Mouse (Mus musculus): ENCODE measurements around the gene Tubb2b.

The Tubb2b gene

DNA sequence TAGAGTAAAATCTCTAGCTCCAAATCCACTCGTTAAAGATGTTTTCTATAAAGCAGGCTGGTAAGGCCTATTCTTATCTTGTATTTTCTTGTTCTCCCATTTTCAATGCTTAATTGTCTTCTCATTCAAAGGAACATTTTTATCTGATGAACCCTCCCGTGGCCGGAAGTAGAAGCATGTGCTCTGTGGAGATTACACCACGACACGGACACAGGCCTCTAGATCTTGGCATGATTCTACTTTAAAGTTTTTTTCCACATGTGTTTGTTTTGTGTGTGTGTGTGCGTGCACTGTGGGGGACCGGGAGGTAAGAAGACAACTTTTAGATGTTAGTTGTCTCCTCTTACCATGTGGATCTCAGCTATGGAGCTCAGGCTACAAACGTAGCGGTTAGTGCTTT, 28.4 kb downstream of the Tubb2b start:
- ChIA-PET POLR2A (interaction anchor here in 2 of 4 experiments (0.9 to 2.6 kb wide), 6 partner anchors 8 to 65 kb away, joined by 3 to 13 read pairs (median 6); partner anchors contain the start of genes Tubb2b (in 2 of the 2) and Bphl (in 1 of the 2)), CTCF (interaction anchor here in 1 of 4 experiments (0.7 kb wide), 1 partner anchor 103 kb away, joined by 3 read pairs; no protein-coding TSS in a partner anchor)

DNA sequence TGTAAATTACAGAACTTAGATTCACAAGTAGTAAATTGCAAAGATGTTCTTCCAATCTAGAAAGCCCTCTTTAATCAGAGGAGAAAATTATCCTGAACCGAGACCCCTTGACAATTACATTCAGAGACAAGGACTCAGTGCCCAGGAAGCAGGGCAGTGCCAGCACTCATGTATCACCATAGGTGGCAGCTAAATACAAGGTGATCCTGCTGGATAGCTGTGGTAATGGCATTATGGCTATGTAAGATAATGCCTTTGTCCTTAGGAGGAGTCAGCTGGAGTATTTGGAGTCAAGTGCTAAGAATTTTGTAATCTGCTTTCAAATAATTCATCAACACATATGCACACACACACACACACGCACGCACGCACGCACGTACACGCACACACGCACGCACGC, 29.0 kb downstream of the Tubb2b start:
- POLR2A ChIA-PET: interaction anchor here in 2 of 4 experiments (1.3 to 3.1 kb wide), 7 partner anchors 9 to 64 kb away, joined by 3 to 22 read pairs (median 4); partner anchors contain the start of genes Tubb2b (in 2 of the 2) and Bphl (in 1 of the 2)

DNA sequence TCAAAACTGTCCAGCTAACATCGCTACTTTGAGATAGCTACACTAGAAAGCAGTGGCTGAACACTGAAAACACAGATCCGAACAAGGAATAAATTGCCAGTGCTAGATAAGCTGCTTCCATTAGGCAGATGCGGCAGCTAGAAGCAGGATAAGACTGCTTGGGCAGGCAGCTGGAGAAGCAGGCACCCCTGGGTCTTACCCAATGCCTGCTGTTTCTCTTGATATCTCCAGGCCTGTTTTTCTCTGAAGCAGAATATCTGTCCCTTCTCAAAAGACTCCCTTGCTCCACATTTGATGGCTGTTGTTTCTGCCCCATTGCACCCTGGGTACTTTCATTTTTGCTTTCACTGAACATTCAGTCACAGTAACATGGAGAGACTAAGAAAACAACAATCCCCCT, 29.5 kb downstream of the Tubb2b start:
- CTCF ChIA-PET: no interaction called here
- POLR2A ChIA-PET: interaction anchor here in 3 of 4 experiments (1.0 to 3.1 kb wide), 9 partner anchors 9 to 63 kb away, joined by 3 to 22 read pairs (median 4); partner anchors contain the start of genes Bphl (in 1 of the 3) and Tubb2b (in 1 of the 3)

More for the DNA sequence above, 29.0 kb downstream of the Tubb2b start:
- CTCF ChIA-PET: interaction anchor here in 1 of 4 experiments (0.7 kb wide), 1 partner anchor 103 kb away, joined by 3 read pairs; no protein-coding TSS in a partner anchor

DNA sequence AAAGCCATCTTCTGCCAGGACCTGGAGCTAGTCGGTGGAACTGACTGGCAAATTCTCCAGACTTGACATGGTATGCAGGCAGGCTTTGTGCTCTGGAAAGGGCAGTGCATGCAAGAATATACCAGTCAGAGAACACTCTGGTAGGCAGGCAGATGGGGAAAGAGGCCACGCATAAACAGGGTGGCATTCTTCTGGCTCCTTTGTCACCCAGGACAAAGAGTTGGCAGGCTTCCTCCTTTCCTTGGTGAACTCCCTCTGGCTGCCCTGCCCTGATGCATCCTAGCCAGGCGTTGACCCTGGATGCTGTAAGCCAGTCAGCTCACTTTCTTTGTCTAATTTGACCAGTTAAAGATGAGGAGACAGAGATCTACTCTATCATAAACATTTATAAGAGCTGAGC, 33.2 kb downstream of the Tubb2b start:
- CTCF ChIA-PET: interaction anchor here in 1 of 4 experiments (1.0 kb wide), 1 partner anchor 10 kb away, joined by 3 read pairs; no protein-coding TSS in a partner anchor
- POLR2A ChIA-PET: interaction anchor here in 3 of 4 experiments (1.0 to 5.1 kb wide), 16 partner anchors 8 to 58 kb away, joined by 3 to 40 read pairs (median 6); partner anchors contain the start of gene Tubb2b (in 3 of the 3)

DNA sequence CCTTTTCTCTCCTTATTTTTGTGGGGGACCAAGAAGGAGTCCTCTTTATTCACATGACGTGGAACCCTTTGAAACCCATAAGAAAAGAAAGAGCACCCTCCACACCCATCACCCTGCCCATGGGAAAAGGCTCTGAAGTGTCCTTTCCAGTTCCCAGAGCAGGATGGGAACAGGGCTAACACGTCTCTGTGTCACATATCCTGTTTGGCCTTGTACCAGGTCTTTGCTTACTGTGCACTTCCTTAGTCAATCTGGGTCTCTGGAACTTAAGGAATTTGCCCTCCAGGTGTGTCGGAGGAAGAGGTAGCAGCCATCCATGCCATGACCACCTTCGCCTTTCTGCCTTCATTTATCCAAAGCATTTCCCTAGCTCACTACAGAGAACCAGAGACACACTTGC, 33.8 kb downstream of the Tubb2b start:
- ChIA-PET POLR2A (interaction anchor here in 3 of 4 experiments (0.6 to 5.1 kb wide), 24 partner anchors 7 to 59 kb away, joined by 3 to 40 read pairs (median 4); partner anchors contain the start of genes Tubb2b (in 3 of the 3) and Bphl (in 1 of the 3)), CTCF (interaction anchor here in 1 of 4 experiments (1.0 kb wide), 1 partner anchor 9 kb away, joined by 3 read pairs; no protein-coding TSS in a partner anchor)

DNA sequence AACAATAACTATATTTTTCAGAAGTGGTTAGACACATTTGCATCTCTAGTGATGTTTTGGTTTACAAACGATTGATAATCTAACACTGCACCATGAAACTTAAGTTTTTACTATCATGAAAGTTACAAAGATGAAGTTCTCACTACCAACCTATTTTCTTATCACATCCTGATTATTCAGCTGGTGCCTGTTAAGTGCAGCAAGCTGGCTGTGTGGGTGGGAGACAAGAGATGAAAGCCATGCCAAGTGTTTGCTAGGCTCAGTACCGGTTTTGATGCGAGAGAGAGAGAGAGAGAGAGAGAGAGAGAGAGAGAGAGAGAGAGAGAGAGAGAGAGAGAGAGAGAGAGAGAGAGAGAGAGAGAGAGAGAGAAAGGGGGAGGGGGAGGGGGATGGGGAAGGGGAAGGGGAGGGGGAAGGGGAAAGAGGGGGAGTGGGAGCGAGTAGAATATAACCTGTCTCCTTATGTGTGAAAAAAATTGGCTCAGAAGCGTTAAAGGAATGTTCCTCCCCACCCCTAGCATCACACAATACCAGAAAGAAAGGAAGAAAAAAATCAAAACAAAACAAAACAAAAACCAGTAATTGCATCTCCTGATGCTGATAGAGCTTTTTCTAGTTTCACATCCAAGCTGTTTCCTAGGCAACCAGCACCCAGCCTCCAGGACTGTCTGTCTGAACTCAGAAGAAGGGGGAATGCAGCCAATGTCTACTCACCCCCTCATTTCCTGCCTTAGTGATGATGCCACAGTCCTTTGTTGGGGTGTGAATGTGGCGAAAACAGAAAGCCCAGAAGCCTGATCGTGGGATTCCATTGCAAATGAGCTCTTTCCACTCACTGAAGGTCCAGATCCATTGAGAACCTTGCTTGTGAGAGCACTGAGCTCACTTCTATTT, 34.5 kb downstream of the Tubb2b start:
- ChIA-PET POLR2A (interaction anchor here in 3 of 4 experiments (0.5 to 5.1 kb wide), 28 partner anchors 9 to 192 kb away, joined by 3 to 40 read pairs (median 4); partner anchors contain the start of genes Tubb2b (in 3 of the 3) and Bphl (in 1 of the 3)), CTCF (interaction anchor here in 1 of 4 experiments (0.5 to 0.6 kb wide), 2 partner anchors 49 to 458 kb away, joined by 6 to 7 read pairs; no protein-coding TSS in a partner anchor)

DNA sequence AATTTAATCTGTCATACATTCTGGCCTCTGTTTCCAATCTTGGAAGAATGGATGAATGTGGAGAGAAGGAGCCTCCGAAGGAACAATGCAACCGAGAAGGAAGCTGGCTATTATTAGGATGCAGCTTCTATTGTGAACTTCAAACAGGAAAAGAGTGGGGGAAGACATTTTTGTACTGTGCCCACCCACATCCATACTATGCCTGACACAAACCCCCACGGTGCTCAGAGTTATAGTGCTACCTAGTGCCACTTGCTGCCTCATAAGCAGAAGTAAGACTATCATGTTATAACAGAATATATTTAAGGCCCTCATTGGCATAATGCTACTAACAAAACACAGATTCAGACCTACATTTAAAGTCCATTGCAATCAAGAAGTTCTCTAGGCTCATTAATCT, 40.9 kb downstream of the Tubb2b start:
- CTCF ChIA-PET: no interaction called here
- POLR2A ChIA-PET: interaction anchor here in 3 of 4 experiments (0.7 to 6.8 kb wide), 8 partner anchors 8 to 42 kb away, joined by 3 to 104 read pairs (median 4); partner anchors contain the start of gene Tubb2b (in 3 of the 3)

DNA sequence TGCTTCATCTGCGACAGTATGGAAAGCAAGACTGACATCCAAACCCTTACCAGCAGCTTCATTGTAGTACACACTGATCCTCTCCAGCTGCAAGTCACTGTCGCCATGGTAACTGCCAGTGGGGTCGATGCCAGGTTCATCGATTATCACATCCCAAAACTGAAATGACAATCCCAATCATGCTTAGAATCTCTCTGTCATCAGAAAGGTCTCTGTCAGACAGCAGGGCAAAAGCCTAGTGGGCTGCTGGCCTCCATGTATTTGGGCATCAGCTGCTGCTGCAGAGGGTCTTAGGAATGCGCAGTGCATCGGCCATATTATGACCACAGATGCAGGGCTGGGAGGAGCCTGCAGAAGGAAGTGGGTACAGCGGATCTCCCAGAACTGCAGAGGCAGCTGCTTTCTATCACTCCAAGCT, 41.4 kb downstream of the Tubb2b start:
- ChIA-PET CTCF (interaction anchor here in 1 of 4 experiments (1.0 kb wide), 1 partner anchor 64 kb away, joined by 3 read pairs; no protein-coding TSS in a partner anchor), POLR2A (interaction anchor here in 3 of 4 experiments (0.8 to 6.8 kb wide), 5 partner anchors 8 to 42 kb away, joined by 3 to 104 read pairs (median 58); partner anchors contain the start of gene Tubb2b (in 3 of the 3))

DNA sequence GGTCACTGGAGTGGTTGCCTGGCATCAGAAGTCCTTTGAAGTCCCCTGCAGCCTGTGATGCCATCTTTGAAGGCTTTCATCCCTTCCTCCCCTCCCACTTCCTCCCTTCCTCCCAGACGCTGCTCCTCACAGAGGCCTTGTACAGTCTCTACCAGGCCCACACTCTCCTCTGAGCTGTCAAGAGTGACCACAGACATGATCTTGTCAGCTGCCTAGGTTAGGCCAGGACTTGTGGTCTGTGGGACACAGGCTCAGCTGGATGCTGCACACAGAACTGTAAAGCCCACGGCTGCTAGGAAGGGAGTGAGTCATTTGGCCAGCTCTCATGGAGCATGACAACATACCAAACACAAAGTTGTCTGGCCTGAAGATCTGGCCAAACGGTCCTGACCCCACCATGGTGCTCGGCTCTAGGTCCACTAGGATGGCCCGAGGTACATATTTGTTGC, 42.0 kb downstream of the Tubb2b start:
- CTCF ChIA-PET: interaction anchor here in 1 of 4 experiments (1.0 kb wide), 1 partner anchor 65 kb away, joined by 3 read pairs; no protein-coding TSS in a partner anchor
- POLR2A ChIA-PET: interaction anchor here (0.6 to 6.8 kb wide), 12 partner anchors 8 to 66 kb away, joined by 3 to 104 read pairs (median 20); partner anchors contain the start of gene Tubb2b (in 4 of the 4)

DNA sequence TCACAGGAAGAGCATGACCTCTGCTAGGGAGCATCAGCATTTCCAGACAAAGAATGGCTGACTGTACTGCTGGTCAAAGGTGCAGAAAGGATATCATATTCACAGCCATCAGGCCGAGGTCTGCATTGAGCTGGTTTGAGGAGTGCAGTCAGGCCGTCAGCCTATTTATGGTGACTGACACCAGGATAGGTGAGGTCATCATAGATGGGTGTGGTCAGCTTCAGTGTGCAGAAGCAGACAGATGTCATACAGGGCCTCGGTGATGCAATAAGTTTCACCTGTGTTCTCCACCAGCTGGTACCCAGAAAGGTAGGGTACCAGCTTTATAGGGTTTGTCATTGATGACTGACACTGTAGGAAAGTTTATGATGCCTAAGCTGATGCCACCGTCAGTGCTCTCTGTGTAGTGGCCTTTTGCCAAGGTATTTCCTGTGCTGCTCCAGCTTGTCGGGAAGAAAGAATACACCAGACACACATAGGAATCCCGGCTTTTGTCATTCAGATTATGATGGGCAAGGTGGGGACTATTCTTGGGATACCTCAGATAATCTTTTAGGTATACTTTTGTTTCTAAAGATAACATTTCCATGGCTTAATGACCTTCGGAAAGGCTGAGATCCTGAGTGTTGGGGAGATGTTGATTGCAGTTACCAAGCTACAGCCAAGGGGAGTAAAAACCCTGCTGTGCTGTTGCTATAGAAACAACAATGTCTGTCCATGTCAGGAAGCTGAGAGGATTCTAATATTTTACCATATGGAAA, 43.0 kb downstream of the Tubb2b start:
- POLR2A ChIA-PET: interaction anchor here (0.6 to 6.8 kb wide), 26 partner anchors 8 to 156 kb away, joined by 3 to 104 read pairs (median 4); partner anchors contain the start of genes Tubb2b (in 4 of the 4), Bphl (in 1 of the 4), Psmg4 (in 1 of the 4) and Ripk1 (in 1 of the 4)
- CTCF ChIA-PET: interaction anchor here in 3 of 4 experiments (0.6 to 0.9 kb wide), 5 partner anchors 8 to 212 kb away, joined by 3 to 4 read pairs (median 3); no protein-coding TSS in a partner anchor

DNA sequence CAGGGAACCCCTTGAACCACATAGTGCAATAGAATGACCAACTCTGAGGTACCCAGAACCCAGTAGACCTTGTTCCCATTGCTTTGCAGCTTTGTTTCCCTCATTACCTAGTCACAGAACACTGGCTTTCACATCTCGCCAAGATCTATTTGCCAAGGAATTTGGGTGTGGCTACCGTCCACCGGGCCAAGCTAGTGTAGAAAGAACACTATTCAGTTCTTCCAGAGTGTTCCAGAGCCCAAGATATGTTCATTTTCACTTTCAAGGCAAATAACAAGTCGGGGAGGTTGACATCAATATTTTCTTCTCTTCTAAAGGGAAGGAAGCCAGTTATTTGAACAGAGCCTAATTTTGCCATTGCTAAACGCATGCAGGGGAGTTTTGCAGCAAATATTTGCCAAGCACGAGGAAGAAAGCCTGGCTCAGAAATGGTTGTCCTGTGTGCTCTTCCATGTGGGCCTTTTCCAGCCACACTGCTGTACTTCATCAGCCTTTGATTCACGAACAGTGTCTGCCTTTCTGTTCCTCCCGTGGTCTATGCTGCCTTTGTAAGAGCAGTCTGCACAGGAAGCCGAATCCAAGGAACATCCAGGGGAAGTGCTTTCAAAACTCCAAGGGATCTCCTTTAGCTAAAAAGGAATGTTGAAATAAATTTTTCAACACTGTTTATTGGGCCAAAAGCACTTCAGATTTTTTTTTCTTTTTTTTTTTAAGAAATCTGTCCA, 46.1 kb downstream of the Tubb2b start:
- ChIA-PET CTCF (no interaction called here), POLR2A (interaction anchor here (0.7 to 6.8 kb wide), 20 partner anchors 10 to 165 kb away, joined by 3 to 104 read pairs (median 4); partner anchors contain the start of genes Tubb2b (in 3 of the 4) and Psmg4 (in 2 of the 4))

DNA sequence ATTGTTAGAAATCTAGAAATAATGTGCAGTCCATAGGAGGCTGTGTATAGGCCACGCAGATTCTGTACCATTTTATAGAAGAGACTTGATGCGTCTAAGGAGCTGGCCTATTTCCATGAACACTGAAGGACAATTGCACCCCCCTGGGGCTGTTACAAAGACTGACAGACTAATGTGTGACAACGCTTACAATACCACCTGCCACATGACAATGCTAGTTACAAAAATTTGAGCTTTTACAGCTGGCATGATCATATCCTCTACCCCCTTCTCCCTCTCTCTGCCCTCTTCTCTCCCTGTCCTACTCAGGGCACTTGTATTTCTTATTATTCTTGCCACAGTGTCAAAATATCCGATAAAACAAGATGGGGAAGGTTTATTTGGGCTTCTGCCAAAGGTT, 48.3 kb downstream of the Tubb2b start:
- ChIA-PET CTCF (no interaction called here), POLR2A (interaction anchor here in 1 of 4 experiments (5.0 kb wide), 1 partner anchor 48 kb away, joined by 29 read pairs; the partner anchor contains the start of gene Tubb2b)

DNA sequence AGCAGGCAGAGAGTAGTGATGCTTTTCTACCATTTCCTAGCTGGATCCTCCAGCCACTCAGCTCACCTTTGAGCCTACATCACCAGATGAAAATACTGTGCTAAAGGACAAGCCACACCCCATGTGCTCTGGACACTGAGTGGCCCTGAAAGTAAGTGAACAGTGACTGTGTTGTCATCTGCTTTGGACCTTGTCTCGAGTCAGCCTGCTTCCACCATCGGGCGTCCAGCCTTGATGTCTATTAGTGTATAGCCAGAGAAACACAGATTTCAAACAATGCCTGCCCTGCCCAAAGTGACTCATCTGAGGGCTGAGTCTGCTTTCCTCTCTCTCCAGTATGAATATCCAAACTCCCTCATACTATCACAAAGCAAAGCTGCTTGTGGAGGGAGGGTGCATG, 50.5 kb downstream of the Tubb2b start:
- POLR2A ChIA-PET: interaction anchor here in 3 of 4 experiments (0.8 to 5.0 kb wide), 15 partner anchors 10 to 84 kb away, joined by 3 to 29 read pairs (median 5); partner anchors contain the start of genes Tubb2b (in 2 of the 3) and Psmg4 (in 1 of the 3)
- CTCF ChIA-PET: interaction anchor here in 1 of 4 experiments (1.4 kb wide), 1 partner anchor 74 kb away, joined by 5 read pairs; no protein-coding TSS in a partner anchor

DNA sequence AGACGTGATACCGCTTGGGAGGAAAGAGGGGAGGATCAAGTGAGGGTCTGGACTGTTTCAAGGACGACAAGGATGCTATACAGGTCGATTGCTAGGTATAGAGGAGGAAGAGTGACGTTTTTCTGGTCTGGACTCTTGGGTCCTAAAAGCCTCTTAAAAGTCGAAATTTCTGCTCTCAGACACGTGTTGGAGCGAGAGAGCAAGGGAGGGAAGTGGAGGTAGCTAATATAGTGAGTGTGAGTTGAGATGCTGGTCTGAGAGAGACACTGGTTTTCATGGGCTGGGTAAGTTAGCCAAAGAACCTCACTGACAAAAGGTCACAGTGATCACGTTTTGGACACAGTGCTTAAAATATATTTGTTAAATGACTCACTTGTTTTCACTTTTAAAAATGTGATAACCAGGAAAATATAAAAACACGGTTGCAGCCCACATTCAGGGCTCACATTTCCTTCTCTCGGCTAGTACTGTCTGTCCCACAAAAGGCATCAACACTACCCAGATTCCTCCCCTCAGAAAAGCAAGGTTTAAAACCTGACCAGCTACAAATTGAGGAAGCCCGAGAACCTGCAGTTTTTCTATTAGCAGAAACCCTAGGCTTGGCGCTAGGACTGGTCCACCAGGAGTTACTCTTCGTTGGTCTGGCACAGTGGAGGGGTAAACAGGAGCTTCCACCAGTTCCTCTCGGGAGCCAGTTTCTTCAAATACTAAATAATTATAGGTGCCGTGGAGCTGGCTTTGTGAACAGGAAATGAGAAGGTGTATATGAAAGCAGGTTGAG, 51.6 kb downstream of the Tubb2b start:
- ChIA-PET POLR2A (interaction anchor here in 3 of 4 experiments (0.7 to 5.0 kb wide), 18 partner anchors 9 to 382 kb away, joined by 3 to 29 read pairs (median 4); partner anchors contain the start of genes Tubb2b (in 2 of the 3) and Bphl (in 1 of the 3)), CTCF (interaction anchor here in 2 of 4 experiments (0.6 to 1.4 kb wide), 3 partner anchors 9 to 568 kb away, joined by 4 to 5 read pairs (median 4); no protein-coding TSS in a partner anchor)

DNA sequence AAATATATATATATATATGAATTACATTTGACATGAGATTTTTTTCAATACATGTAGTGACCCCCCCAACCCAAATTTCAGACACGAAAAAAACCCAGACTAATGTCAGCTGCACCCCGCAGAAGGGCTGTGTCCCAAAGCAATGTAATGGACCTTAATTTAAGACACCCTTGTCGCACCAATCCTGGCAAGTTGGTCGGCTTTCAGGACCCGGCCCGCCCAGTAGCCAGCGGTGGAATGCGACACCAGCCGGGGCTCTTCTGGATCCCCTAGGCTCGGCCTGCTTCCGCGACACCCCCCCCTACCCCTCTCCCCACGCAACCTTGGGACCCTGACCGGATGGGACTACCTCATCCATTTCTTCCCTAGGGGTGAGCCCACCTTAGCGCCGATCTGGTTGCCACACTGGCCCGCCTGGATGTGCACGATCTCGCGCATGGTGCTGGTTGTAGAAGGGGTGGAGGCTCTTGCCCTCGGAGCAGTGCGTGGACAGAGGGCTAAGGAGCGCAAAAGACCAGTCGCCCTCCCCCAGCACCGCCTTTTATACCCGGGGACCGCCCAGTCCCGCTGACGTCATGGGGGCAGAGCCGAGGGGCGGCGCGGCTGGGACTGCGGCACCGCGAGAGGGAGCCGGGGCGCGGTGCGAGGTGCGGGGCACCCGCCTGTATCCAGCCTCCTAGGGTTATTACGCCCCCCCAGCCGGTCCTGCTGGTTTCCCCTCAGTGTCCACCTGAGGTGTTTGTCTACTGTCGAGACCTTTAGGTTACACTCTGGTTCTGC, 52.6 kb downstream of the Tubb2b start, which contains the start of gene Tubb2a:
TSS of gene Tubb2a (minus strand) at position 516 of the 780 bp plus-strand sequence.
- POLR2A ChIA-PET: interaction anchor here in 3 of 4 experiments (0.6 to 5.0 kb wide), 12 partner anchors 10 to 887 kb away, joined by 3 to 29 read pairs (median 6); partner anchors contain the start of genes Tubb2b (in 2 of the 3) and Psmg4 (in 1 of the 3)
- CTCF ChIA-PET: no interaction called here

Measured in embryonic stem cell, embryonic (primary cell).